Mouse (Mus musculus): ENCODE data around the gene Cdc34.
"Not testable (repeated sequence)": the region's sequence is repeated elsewhere in the genome, so short reads cannot be mapped to it uniquely, and the experiment has no call there.

Gene Cdc34

DNA sequence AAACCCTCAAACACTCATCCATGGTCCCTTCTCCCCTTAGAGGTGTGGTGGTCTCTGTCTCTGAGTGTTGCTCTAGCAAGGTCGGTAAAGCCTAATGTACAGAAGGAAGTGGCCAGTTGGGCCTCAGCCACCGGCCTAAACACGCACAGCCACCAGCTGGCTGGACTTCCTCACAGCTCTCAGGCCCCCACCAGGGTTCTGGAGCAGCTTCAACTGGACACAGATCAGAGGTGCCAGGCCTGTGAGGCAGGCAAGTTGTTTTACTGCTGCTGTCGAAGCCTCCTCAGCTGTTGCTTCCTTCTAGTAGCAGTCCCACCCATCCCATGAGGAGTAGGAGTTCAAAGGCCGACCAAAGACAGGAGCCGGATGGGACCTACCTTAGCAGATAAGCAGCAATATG, 15.9 kb downstream of the Cdc34 start:
- DNase-seq, result no peak

DNA sequence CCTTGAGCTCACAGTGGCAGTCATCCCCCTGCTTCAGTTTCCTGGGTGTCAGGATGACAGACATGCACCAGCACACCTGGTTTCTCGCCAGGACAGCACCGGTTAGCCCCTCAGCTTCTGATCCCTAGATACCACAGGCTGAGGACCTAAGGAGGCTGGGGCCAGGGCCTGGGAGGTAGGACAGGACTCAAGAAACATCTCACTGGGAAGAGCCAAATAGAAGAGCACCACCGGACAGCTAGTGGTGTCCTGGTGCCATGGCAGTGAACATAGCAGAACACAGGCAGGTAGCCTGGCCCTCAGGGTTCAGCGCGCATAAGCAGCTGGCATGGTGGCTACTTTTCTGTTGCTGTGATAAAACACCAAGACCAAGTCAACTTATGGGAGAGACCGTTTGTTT, 16.5 kb downstream of the Cdc34 start:
- no peak for DNase-seq

DNA sequence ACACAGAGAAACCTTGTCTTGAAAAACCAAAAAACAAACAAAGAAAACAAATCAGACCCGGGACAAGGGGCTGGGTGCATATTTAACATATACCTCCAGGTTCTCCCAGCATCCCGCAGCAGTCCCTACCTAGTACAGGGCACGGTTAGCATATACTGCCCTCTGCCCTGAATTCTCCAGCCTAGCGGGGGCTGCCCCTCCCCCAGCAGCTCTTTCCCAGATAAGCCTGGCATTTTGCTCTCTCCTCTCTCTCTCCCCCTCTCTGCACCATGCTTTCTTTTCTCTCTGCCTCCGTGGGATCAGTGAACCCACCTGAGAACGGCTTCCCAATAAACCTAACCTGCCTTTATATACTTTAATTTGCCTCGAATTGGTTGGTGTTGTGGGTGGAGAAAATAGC, 18.7 kb downstream of the Cdc34 start:
- no peak for DNase-seq

- no peak for DNase-seq
These were observed 19.6 kb downstream of the Cdc34 start for GRCm38 (mm10) chr10:79701443-79702129.

GRCm38 (mm10) chr10:79702970-79703369, 21.0 kb downstream of the Cdc34 start:
- not testable (repeated sequence) for DNase-seq

DNA sequence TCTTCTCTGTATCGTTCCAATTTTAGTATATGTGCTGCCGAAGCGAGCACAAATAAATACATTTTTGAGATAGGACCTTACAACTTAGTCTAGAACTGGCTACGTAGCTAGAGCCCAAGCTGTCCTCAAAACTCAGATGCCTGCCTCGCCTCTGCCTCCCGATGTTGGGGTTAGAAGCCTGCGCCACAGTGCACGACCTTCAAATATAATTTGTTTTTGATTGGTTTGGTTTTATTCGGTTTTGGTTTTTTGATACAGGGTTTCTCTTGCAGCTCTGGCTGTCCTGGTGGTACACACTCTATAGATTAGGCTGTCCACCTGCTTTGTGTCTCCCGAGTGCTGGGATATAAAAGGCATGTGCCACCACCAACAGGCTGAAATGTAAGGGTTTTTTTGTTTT, 21.5 kb downstream of the Cdc34 start:
- no peak for DNase-seq

DNA sequence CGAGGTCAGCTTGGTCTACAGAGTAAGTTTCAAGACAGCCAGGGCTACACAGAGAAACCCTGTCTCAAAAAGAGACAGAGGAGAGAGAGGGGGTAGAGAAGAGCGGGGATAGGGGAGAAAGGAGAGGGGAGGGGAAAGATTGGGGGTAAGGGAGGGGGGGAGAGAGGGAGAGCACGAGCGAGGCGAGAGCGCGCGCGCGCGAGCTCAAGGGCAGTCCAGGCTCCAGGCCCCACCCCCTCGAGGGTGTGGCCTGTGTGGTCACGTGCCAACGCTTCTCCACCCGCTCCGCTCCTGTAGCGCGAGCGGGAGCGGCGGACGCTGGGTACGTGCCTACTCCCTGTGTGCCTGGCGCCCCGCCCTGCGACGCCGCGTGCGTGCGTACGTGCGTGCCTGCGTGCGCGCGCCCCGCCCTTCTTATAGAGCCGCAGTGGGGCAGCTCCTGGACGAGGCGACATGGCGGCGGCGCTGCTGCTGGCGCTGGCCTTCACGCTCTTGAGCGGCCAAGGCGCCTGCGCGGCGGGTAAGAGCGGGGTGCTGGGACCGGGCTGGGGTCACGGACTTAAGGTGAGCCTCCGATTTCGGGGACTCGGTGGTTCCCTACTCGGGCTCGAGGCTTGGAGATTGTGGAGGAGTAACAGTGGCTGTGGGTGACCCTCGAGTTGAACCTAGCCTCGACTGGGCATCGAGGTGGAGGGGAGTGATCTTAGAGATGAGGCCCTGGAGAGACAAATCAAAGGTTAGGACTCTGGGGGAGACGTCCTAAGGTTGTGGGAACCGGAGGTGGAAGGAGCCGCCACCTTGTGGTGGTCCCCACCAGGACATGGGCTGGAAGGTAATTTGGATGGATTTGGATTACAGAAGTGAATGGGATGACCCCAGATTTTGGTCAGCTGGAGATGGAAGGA, 22.3 kb downstream of the Cdc34 start, which contains the start of gene Bsg:
Gene Bsg (plus strand): TSS at position 427 of the 905 bp plus-strand sequence.
- peak; percentile 98 for DNase-seq

GRCm38 (mm10) chr10:79704970-79705360, 23.0 kb downstream of the Cdc34 start:
- DNase-seq, result no peak

GRCm38 (mm10) chr10:79705951-79706350, 24.0 kb downstream of the Cdc34 start:
- no peak for DNase-seq

DNA sequence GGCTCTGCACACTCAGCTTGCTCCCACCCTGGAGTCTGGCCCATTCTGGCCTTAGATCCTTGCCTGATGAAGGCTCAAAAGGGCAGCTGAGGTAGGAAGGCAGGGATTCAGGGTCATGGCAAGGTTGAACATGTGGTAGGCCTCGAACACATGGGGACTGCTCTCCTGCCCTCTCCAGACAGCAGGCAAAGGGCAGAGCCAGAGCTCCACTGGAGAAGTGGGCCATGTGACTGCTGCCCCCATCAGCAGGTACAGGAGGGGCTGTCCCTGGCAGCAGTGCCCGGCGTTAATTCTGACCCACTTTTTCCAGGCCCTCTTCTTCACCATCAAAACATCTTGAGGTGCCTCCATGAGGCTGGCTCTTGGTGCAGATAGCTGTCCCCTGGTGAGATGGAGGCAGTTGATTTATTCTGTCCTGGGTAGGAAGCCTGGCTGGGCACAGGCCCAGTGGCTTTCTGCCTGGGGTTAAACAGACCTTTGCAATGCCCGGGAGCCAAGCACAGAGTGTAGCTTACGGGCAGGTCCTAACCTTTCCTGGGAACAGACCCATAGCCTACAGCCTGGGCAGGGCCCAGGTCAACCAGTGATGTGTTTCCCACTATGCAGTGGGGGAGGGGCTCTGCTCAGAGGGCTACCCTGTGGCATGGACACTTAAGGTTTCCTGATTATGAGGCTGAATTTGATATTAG, 24.6 kb downstream of the Cdc34 start:
- DNase-seq, result no peak

DNA sequence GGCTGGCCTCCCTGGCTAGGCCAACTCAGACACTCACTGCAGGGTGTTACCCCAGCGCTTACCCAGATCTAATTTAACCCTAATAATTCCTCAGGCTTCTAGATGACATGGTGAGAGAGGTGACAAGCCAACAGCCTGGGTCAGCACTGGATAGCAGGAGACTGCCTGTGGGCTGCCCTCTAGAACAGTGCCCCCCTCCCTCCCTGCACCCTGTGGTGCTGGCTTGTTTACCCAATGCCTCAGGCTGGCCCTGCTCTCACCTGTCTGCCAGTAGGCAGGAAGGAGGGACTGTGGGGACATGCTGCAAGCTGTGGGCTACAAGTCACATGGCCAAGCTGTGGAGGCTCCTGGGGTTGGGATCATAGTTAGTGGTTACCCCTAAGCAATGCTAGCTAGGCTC, 25.2 kb downstream of the Cdc34 start:
- DNase-seq, result no peak

GRCm38 (mm10) chr10:79707759-79708158, 25.8 kb downstream of the Cdc34 start:
- no peak for DNase-seq

- no peak for DNase-seq
These were observed 26.7 kb downstream of the Cdc34 start for GRCm38 (mm10) chr10:79708668-79709067.

- DNase-seq, result no peak
These were observed 27.3 kb downstream of the Cdc34 start for GRCm38 (mm10) chr10:79709307-79709706.

- peak; percentile 35 for DNase-seq
These were observed 30.0 kb downstream of the Cdc34 start for GRCm38 (mm10) chr10:79712029-79712428.

GRCm38 (mm10) chr10:79712499-79713126, 30.6 kb downstream of the Cdc34 start:
- DNase-seq, result peak; percentile 71

DNA sequence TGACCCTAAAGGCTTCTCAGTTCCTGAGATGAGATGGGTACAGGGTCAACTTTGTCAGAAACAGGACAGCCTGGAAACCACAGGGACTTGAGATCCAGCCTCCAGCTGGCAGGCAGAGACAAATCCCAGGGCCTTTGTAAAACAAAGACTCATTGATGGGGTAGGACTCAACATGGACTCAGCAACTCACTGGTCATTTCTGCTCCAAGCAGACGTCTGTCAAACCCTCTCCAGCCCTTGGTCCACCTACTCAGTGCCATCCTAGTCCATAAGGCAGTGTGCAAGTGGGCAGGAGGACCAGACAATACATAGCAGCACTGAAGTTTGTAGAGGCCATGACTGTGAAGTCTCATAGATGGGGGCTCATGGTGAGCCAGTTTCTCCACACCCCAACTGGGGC, 31.2 kb downstream of the Cdc34 start:
- no peak for DNase-seq

DNA sequence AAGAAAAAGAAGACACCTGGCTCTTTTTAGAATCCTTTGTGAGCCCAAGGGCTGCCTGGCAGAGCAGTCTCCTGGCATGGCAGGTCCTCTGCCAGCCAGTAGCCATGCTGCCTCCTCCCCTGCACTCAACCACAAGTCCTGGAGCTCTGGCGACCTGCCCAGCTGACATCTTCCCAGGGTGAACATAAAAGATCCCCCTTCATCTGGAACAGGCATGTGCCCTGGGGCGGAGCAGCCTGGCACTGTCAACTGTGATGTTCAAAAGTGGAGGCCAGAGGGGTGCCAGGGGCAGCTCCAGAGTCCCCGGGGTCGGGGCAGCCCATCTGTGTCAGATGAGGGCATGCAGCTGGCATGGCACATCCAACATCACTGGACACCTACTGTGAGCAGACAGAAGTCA, 33.0 kb downstream of the Cdc34 start:
- no peak for DNase-seq

- no peak for DNase-seq
These were observed 34.4 kb downstream of the Cdc34 start, which contains the start of gene Hcn2 for GRCm38 (mm10) chr10:79716254-79716987. Gene Hcn2, plus strand, starts transcription at chr10:79716634.

- DNase-seq, result no peak
These were observed 35.0 kb downstream of the Cdc34 start for GRCm38 (mm10) chr10:79716988-79717355.

GRCm38 (mm10) chr10:79717640-79718357, 35.8 kb downstream of the Cdc34 start:
- DNase-seq, result peak; percentile 58

DNA sequence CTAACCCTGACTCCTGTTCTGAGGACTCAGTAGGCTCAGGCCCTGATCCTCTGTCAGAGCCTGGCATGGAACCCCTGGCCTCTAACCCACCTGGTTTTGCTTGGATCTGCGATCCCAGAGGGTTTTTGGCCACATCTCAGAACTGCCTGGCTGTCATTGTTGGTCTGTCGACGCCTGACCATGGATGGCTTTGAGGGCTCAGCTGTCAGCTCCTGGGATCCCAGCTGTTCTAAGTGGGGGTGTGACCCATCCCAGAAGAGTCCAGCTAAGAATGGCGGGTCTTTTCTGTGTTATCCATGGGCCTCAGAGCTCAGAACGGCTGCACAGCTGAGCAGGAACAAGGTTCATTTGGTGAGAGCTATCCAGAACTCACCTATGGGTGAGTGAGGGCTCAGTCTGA, 39.1 kb downstream of the Cdc34 start:
- DNase-seq, result no peak
